Mouse (Mus musculus) midbrain, embryonic 12.5 days (tissue): ENCODE measurements around the gene Rsph9. TPM values are rescaled to one million over a fixed set of nuclear protein-coding genes. Genes with fewer than 3 reads are reported as not detected.

ENCODE experiments used
- ATAC-seq: fragments of 200-750 bp; cut with Nextera tagmentation; 2 replicates; pipeline ENCODE4 v1.8.0; 2017; ENCODE audit warnings: low read depth, moderate TSS enrichment, moderate library complexity; ENCODE audit not compliant: low FRiP score
- H3K27ac ChIP-seq: fragments of 300-500 bp; sonication (generic); replicated peaks from 2 replicates; pipeline ENCODE4 v1.5.1; 2016; ENCODE audit warnings: mild to moderate bottlenecking
- H3K27me3 ChIP-seq: fragments of 300-500 bp; sonication (generic); 2 replicates; pipeline ENCODE4 v1.6.1; 2016; ENCODE audit warnings: mild to moderate bottlenecking
- H3K36me3 ChIP-seq: fragments of 300-500 bp; sonication (generic); 2 replicates; pipeline ENCODE4 v1.6.1; 2016
- H3K4me1 ChIP-seq: fragments of 300-500 bp; sonication (generic); 2 replicates; pipeline ENCODE4 v1.6.1; 2016
- H3K4me2 ChIP-seq: fragments of 300-500 bp; sonication (generic); replicated peaks from 2 replicates; pipeline ENCODE4 v1.6.1; 2016; ENCODE audit warnings: mild to moderate bottlenecking, moderate library complexity
- H3K4me3 ChIP-seq: fragments of 300-500 bp; sonication (generic); 2 replicates; pipeline ENCODE4 v1.5.1; 2016; ENCODE audit warnings: mild to moderate bottlenecking
- H3K9ac ChIP-seq: fragments of 300-500 bp; sonication (generic); replicated peaks from 2 replicates; pipeline ENCODE4 v1.6.1; 2016; ENCODE audit warnings: mild to moderate bottlenecking, moderate library complexity
- H3K9me3 ChIP-seq: fragments of 300-500 bp; sonication (generic); 2 replicates; pipeline ENCODE4 v1.6.1; 2016; ENCODE audit warnings: mild to moderate bottlenecking
- WGBS: fragments of 180-500 bp; shearing (Covaris S2); methylation state at CpG from one replicate; pipeline ENCODE4 v1.1.7; 2016; 5-methylcytosine and 5-hydroxymethylcytosine counted together
- polyA plus RNA-seq: library from polyadenylated mRNA; unstranded; fragments of >200 nt; fragmentation: Nextera tagmentation; extraction: Ambion mirVana; gene quantifications from 2 replicates; pipeline ENCODE4 v1.2.1, GENCODE M21; 2016

Rsph9 gene
- polyA plus RNA-seq, 1 experiment from 2014 or later = 17.0 TPM

- Histone ChIP-seq H3K9me3 (no peaks in the 10 kb centered on the region), H3K27ac (no peak overlapping the region), H3K4me3 (no peak overlapping the region), H3K4me2 (no peak overlapping the region), H3K36me3 (peaks cover 42% of the 10 kb centered on the region), H3K4me1 (no peaks in the 10 kb centered on the region), H3K9ac (no peak overlapping the region), H3K27me3 (no peaks in the 10 kb centered on the region)
- ATAC-seq = no peak
- WGBS = 88% methylated on average over 13 of the region's 13 CpGs
These were observed 26.2 kb downstream of the Rsph9 start for GRCm38 (mm10) chr17:46117623-46118422.

DNA sequence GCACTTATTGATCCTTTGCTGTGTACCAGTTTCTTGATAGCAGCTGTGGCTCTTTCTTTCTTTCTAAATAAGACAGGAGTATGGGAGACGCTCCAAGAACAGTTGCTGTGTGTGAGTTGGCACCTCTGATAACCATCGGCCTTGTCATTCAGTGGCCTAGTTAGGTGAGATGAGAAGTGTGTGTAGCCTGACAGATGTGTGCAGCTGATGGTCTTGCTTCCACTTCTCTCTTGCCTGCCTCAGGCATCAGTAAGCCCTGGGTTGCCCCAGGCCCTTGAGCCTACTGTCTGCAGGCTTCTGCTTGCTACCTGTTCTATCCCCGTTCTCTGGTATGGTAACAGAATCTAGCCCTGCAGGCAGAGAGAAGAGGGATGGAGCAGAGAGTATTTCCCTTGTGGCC lies 27.1 kb downstream of the Rsph9 start:
- 89% methylated on average over 3 of the region's 3 CpGs for WGBS
- no peak for ATAC-seq

GRCm38 (mm10) chr17:46116138-46116537 lies 27.9 kb downstream of the Rsph9 start:
- peaks cover 13% of the 10 kb centered on the region for H3K4me1 ChIP-seq
- H3K36me3 ChIP-seq = peaks cover 32% of the 10 kb centered on the region
- no peaks in the 10 kb centered on the region for H3K27me3 ChIP-seq
- H3K9ac ChIP-seq = no peak overlapping the region
- no peaks in the 10 kb centered on the region for H3K9me3 ChIP-seq
- no peak overlapping the region for H3K4me3 ChIP-seq
- ATAC-seq = no peak
- H3K27ac ChIP-seq = no peak overlapping the region
- WGBS = 89% methylated on average over 11 of the region's 11 CpGs
- no peak overlapping the region for H3K4me2 ChIP-seq

More for the DNA sequence above, 27.1 kb downstream of the Rsph9 start:
- no peak overlapping the region for H3K4me3 ChIP-seq
- H3K4me2 ChIP-seq = no peak overlapping the region
- peaks cover 34% of the 10 kb centered on the region for H3K36me3 ChIP-seq
- no peaks in the 10 kb centered on the region for H3K9me3 ChIP-seq
- H3K4me1 ChIP-seq = peaks cover 7% of the 10 kb centered on the region
- no peaks in the 10 kb centered on the region for H3K27me3 ChIP-seq
- no peak overlapping the region for H3K9ac ChIP-seq
- no peak overlapping the region for H3K27ac ChIP-seq

DNA sequence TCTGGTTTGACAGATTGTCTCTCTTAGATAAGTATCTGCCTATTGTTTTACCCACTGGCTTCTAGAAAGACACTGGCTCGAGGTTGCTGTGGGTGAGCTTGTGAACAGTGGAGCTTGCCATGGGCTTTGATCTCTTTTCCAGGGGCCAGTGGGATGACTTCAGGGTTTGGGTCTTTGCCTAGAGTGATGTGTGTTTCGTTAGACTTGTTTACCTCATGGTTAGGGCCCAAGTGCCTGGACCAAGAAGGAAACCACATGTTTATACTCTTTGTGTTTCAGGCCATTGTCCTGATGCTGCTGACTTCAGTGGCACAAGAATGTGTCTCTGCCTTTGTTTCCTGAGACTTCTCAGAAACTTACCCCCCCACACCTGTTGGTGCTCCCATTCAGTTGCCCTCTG lies 28.5 kb downstream of the Rsph9 start:
- Histone ChIP-seq H3K4me3 (no peak overlapping the region), H3K4me1 (peaks cover 13% of the 10 kb centered on the region), H3K27ac (no peak overlapping the region), H3K4me2 (no peak overlapping the region), H3K9ac (no peak overlapping the region), H3K27me3 (no peaks in the 10 kb centered on the region), H3K36me3 (peaks cover 31% of the 10 kb centered on the region), H3K9me3 (no peaks in the 10 kb centered on the region)
- 79% methylated on average over 2 of the region's 2 CpGs for WGBS
- no peak for ATAC-seq

DNA sequence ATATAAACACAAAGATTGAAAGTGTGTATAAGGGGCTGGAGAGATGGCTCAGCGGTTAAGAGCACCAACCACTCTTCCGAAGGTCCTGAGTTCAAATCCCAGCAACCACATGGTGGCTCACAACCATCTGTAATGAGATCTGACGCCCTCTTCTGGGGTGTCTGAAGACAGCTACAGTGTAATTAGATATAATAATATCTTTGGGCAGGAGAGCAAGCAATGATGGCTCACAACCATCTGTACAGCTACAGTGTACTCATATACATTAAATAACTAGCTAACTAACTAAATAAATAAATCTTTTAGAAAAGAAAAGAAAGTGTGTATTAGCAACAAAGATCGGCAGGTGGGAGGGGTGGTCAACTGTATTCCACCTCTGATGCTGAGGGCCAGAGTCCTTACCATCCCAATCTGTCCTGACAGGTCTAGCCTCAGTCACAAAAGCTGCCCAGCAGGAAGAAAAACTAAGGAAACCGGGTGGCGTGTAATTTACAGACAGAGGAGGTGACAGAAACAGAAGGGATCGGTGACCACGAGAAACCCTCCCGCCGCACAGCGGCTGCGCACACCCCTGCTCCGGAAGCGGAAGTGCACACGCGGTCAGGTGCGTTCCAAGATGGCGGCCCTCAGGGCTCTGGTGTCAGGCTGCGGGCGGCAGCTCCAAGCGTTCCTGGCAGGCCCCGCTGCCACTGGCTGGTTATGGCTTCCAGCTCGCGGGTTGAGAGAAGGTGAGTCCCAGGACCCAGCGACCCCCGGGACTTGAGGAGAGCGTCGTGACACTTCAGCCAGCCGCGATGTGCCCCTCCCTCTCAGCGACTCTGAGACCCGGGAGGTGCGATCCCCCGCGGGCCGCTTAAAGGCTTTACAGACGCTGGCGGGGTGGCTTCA lies 33.4 kb downstream of the Rsph9 start, which contains the start of gene Mrps18a:
Gene Mrps18a (plus strand): TSS at position 585 of the 888 bp plus-strand sequence.
- Histone ChIP-seq H3K4me2 (peak within 1 kb of the TSS; percentile 82), H3K9ac (peak within 1 kb of the TSS; percentile 76), H3K4me3 (peak within 1 kb of the TSS; percentile 80), H3K9me3 (no peaks in the 10 kb centered on the region), H3K36me3 (no peaks in the 10 kb centered on the region), H3K27me3 (peaks cover 20% of the 10 kb centered on the region), H3K4me1 (peaks cover 13% of the 10 kb centered on the region), H3K27ac (peak within 1 kb of the TSS; percentile 72)
- peak; percentile 93 for ATAC-seq
- WGBS = 6% methylated on average over 38 of the region's 38 CpGs

DNA sequence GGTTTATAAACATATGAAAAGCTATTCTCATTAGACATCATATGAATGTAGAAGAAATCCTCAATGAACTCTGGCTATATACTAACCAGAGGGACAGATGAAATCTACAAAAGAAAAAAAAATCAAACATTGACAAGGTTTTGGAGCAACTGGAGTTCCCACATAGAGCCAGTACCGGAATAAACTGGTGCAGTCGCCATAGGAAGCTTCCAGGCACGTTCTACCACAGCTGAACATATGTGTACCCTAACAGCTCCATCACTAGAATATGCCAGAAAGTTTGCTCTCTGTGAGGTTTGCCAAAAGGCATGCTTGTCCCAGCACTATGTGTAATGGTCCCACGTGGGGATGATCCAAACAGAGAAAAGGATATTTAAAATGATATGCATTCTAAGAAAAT lies 35.7 kb downstream of the Rsph9 start:
- H3K4me1 ChIP-seq = peaks cover 13% of the 10 kb centered on the region
- no peaks in the 10 kb centered on the region for H3K9me3 ChIP-seq
- no peak overlapping the region for H3K4me3 ChIP-seq
- H3K36me3 ChIP-seq = no peaks in the 10 kb centered on the region
- no peak overlapping the region for H3K4me2 ChIP-seq
- H3K9ac ChIP-seq = no peak overlapping the region
- ATAC-seq = no peak
- WGBS = 80% methylated on average over 4 of the region's 4 CpGs
- H3K27me3 ChIP-seq = peaks cover 20% of the 10 kb centered on the region
- H3K27ac ChIP-seq = no peak overlapping the region

- Histone ChIP-seq H3K27me3 (peaks cover 14% of the 10 kb centered on the region), H3K27ac (no peak overlapping the region), H3K4me3 (no peak overlapping the region), H3K9ac (no peak overlapping the region), H3K4me1 (no peaks in the 10 kb centered on the region), H3K9me3 (no peaks in the 10 kb centered on the region), H3K36me3 (no peaks in the 10 kb centered on the region), H3K4me2 (no peak overlapping the region)
- 62% methylated on average over 12 of the region's 12 CpGs for WGBS
- ATAC-seq = 0 out of 2 replicates have a peak, but pooled peaks have one; percentile 27
These were observed 39.5 kb downstream of the Rsph9 start for GRCm38 (mm10) chr17:46104487-46104886.

GRCm38 (mm10) chr17:46102608-46103159 lies 41.3 kb downstream of the Rsph9 start:
- WGBS = 34% methylated on average over 8 of the region's 8 CpGs
- Histone ChIP-seq H3K27me3 (0 out of 2 replicates have a peak, but pooled peaks cover 8% of the 10 kb centered on the region), H3K9ac (no peak overlapping the region), H3K36me3 (no peaks in the 10 kb centered on the region), H3K4me2 (no peak overlapping the region), H3K9me3 (no peaks in the 10 kb centered on the region), H3K27ac (no peak overlapping the region), H3K4me1 (no peaks in the 10 kb centered on the region), H3K4me3 (no peak overlapping the region)
- no peak for ATAC-seq

GRCm38 (mm10) chr17:46101906-46102305 lies 42.1 kb downstream of the Rsph9 start:
- WGBS = 90% methylated on average over 9 of the region's 9 CpGs
- H3K27ac ChIP-seq = no peak overlapping the region

GRCm38 (mm10) chr17:46098525-46098924 lies 45.5 kb downstream of the Rsph9 start:
- H3K9me3 ChIP-seq = no peaks in the 10 kb centered on the region
- H3K27ac ChIP-seq = no peak overlapping the region
- H3K4me3 ChIP-seq = no peak overlapping the region
- H3K9ac ChIP-seq = no peak overlapping the region
- H3K36me3 ChIP-seq = no peaks in the 10 kb centered on the region
- 73% methylated on average over 8 of the region's 8 CpGs for WGBS
- no peak overlapping the region for H3K4me2 ChIP-seq
- no peaks in the 10 kb centered on the region for H3K4me1 ChIP-seq
- no peak for ATAC-seq
- H3K27me3 ChIP-seq = no peaks in the 10 kb centered on the region

More at GRCm38 (mm10) chr17:46101906-46102305, 42.1 kb downstream of the Rsph9 start:
- Histone ChIP-seq H3K9me3 (no peaks in the 10 kb centered on the region), H3K27me3 (0 out of 2 replicates have a peak, but pooled peaks cover under 1% of the 10 kb centered on the region), H3K36me3 (no peaks in the 10 kb centered on the region), H3K9ac (no peak overlapping the region), H3K4me3 (no peak overlapping the region), H3K4me2 (no peak overlapping the region), H3K4me1 (no peaks in the 10 kb centered on the region)
- no peak for ATAC-seq

GRCm38 (mm10) chr17:46091899-46092298 lies 52.1 kb downstream of the Rsph9 start:
- H3K36me3 ChIP-seq = no peaks in the 10 kb centered on the region
- H3K4me1 ChIP-seq = no peaks in the 10 kb centered on the region
- 76% methylated on average over 14 of the region's 14 CpGs for WGBS
- H3K27ac ChIP-seq = no peak overlapping the region
- no peak for ATAC-seq
- no peaks in the 10 kb centered on the region for H3K27me3 ChIP-seq
- no peak overlapping the region for H3K4me2 ChIP-seq
- no peak overlapping the region for H3K4me3 ChIP-seq
- no peaks in the 10 kb centered on the region for H3K9me3 ChIP-seq
- H3K9ac ChIP-seq = no peak overlapping the region

GRCm38 (mm10) chr17:46091351-46091750 lies 52.7 kb downstream of the Rsph9 start:
- Histone ChIP-seq H3K27me3 (no peaks in the 10 kb centered on the region), H3K9ac (no peak overlapping the region), H3K4me3 (no peak overlapping the region), H3K9me3 (no peaks in the 10 kb centered on the region), H3K27ac (no peak overlapping the region), H3K4me2 (no peak overlapping the region), H3K4me1 (no peaks in the 10 kb centered on the region), H3K36me3 (no peaks in the 10 kb centered on the region)
- ATAC-seq = no peak
- 81% methylated on average over 1 of the region's 1 CpGs for WGBS
